Mouse (Mus musculus) liver, embryonic 16.5 days (tissue): ENCODE results near the gene Cts8. TPM values are rescaled to one million over a fixed set of nuclear protein-coding genes. Genes with fewer than 3 reads are reported as not detected.

ENCODE experiments used
- ATAC-seq: fragments of 200-750 bp; cut with Nextera tagmentation; 2 replicates; pipeline ENCODE4 v1.8.0; 2017; ENCODE audit warnings: low read depth, mild to moderate bottlenecking, moderate number of reproducible peaks, moderate library complexity
- H3K27ac ChIP-seq: fragments of 300-500 bp; sonication (generic); 2 replicates; pipeline ENCODE4 v1.5.1; 2014; ENCODE audit warnings: mild to moderate bottlenecking, low read length
- H3K27me3 ChIP-seq: fragments of 300-500 bp; sonication (generic); 2 replicates; pipeline ENCODE4 v1.6.1; 2014; ENCODE audit warnings: low read depth, low read length, mixed read lengths; ENCODE audit not compliant: control insufficient read depth, insufficient read depth
- H3K36me3 ChIP-seq: fragments of 300-500 bp; sonication (generic); 2 replicates; pipeline ENCODE4 v1.6.1; 2014; ENCODE audit warnings: mild to moderate bottlenecking; ENCODE audit not compliant: control insufficient read depth, insufficient read depth
- H3K4me1 ChIP-seq: fragments of 300-500 bp; sonication (generic); 2 replicates; pipeline ENCODE4 v1.6.1; 2014; ENCODE audit warnings: low read depth, low read length, mixed read lengths; ENCODE audit not compliant: control insufficient read depth
- H3K4me2 ChIP-seq: fragments of 300-500 bp; sonication (generic); 2 replicates; pipeline ENCODE4 v1.6.1; 2014; ENCODE audit warnings: low read depth, low read length, mixed read lengths
- H3K4me3 ChIP-seq: fragments of 300-500 bp; sonication (generic); 2 replicates; pipeline ENCODE4 v1.5.1; 2014; ENCODE audit warnings: low read depth, mild to moderate bottlenecking, low read length
- H3K9ac ChIP-seq: fragments of 300-500 bp; sonication (generic); 2 replicates; pipeline ENCODE4 v1.6.1; 2014; ENCODE audit warnings: low read depth, low read length
- H3K9me3 ChIP-seq: fragments of 300-500 bp; sonication (generic); replicated peaks from 2 replicates; pipeline ENCODE4 v1.6.1; 2016; ENCODE audit warnings: low read length; ENCODE audit not compliant: control insufficient read depth
- WGBS: fragments of 180-500 bp; shearing (Covaris S2); extraction: QIAGEN DNeasy Blood & Tissue Kit; methylation state at CpG from one replicate; pipeline ENCODE4 v1.1.7; 2014; ENCODE audit not compliant: insufficient replicate concordance; 5-methylcytosine and 5-hydroxymethylcytosine counted together
- polyA plus RNA-seq: library from polyadenylated mRNA; unstranded; fragments of >200 nt; fragmentation: Nextera tagmentation; extraction: Ambion mirVana; gene quantifications from 2 replicates; pipeline ENCODE4 v1.2.1, GENCODE M21; 2015

Cts8 gene
- polyA plus RNA-seq: not detected in 2 replicates

DNA sequence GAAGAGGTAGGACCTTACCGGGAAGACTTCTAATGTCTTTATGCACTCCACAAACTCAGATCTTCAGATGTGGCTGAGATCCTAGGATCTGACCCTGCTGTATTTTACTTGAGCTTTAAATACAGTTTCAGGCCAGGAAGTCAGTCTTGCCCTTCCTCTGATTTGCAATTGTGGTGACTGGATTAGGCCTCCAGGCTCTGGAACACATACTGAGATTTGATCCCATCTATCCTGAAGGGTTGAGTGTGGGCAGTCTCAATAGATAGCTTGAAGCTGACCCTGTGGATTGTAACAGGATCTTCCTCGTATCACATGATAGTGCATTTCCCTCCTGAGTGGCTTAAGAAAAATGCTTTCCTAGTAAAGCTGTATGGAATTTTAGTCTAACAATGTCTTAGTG, at the start of gene Cts8:
Cts8 (minus strand) TSS at position 101 of the 400 bp plus-strand sequence.
- Histone ChIP-seq H3K9me3 (no peaks in the 10 kb centered on the region), H3K27ac (no peak within 1 kb of the TSS), H3K4me2 (no peak within 1 kb of the TSS), H3K4me3 (no peak within 1 kb of the TSS), H3K27me3 (no peaks in the 10 kb centered on the region), H3K9ac (no peak within 1 kb of the TSS), H3K36me3 (no peaks in the 10 kb centered on the region), H3K4me1 (no peaks in the 10 kb centered on the region)
- no peak for ATAC-seq
- 68% methylated on average over 2 of the region's 2 CpGs for WGBS

DNA sequence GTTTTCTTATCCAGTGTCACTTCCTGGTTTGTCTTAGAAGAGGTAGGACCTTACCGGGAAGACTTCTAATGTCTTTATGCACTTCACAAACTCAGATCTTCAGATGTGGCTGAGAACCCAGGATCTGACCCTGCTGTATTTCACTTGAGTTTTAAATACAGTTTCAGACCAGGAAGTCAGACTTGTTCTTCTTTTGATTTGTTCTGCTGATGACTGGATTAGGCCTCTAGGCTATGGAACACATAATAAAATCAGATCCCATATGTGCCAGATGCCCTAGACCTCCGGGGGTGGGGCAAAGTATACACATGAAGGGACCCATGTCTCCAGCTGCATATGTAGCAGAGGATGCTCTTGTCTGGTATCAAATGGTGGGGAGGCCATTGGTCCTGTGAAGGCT, 33.6 kb upstream of the Cts8 start, which contains the start of gene Gm49398:
Gm49398 (minus strand) TSS at position 101 of the 400 bp plus-strand sequence.
- ATAC-seq: no peak
- Histone ChIP-seq H3K36me3 (no peaks in the 10 kb centered on the region), H3K4me1 (no peaks in the 10 kb centered on the region), H3K4me3 (no peak within 1 kb of the TSS), H3K9me3 (no peaks in the 10 kb centered on the region), H3K9ac (no peak within 1 kb of the TSS), H3K27me3 (no peaks in the 10 kb centered on the region), H3K4me2 (no peak within 1 kb of the TSS), H3K27ac (no peak within 1 kb of the TSS)
- 55% methylated on average over 2 of the region's 2 CpGs for WGBS

DNA sequence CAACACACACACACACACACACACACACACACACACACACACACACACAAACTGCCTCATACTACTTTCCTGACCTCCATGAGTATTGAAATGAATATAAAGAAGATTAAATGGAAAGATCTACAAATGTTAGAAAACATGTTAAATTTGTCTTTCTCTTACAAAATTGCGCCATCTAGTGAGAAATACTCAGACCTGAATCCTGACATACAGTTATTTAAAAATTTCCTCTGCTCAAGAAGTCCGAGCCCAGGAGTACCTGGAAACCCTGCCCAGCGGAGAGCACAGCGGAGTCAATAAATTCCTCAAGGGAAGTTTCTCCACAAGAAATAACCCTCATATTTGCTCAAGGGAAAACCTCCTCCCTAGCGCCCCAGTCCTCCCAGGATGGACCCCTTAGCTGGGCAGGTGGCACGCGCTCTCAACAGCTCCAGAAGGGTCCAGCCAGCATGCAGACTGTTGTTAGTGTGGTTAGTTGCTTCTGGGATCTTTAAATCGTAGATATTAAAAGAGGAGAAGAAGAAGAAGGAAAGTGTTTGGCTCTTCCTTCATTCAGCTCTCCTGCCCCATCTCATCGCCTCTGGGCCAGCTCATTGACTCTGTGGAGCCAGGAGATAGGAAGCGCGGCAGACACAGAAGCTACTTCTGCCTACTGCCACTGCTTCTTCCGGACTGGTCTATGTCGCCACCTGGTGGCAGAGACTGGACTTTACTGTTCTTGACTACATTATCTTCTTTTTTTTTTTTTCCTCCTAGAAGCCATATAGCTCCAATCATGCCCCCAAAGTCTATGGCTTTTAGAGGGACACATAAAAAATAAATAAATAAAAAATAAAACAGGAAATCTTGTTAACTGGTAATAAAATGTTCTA, 13.8 kb downstream of the Cts8 start:
- no peak overlapping the region for H3K4me3 ChIP-seq
- no peaks in the 10 kb centered on the region for H3K9me3 ChIP-seq
- H3K4me1 ChIP-seq: no peaks in the 10 kb centered on the region
- no peaks in the 10 kb centered on the region for H3K36me3 ChIP-seq
- no peak overlapping the region for H3K27ac ChIP-seq
- 38% methylated on average over 13 of the region's 13 CpGs for WGBS
- no peak overlapping the region for H3K4me2 ChIP-seq
- no peak overlapping the region for H3K9ac ChIP-seq
- ATAC-seq: no peak
- H3K27me3 ChIP-seq: no peaks in the 10 kb centered on the region

DNA sequence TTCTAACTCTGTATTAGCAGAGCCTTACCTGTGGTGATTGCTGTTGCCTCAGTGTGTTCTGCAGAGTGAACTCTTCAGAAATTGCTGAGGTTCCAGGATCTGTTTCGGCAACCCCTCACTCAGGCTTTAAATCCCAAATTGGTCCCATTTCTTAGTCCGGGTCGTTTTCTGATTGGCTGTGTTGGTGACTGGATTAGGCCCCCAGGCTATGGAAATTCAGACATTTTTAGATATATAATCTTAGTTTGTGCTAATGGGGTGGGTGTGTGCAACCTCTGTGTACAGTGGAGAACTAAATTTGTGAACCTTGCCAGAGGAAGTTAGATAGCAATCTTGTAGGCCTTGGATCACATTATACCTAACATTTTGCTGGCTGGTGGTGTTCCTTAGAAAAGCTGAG, 51.8 kb downstream of the Cts8 start, which contains the start of gene Cts6:
Cts6 (minus strand) TSS at position 101 of the 400 bp plus-strand sequence.
- H3K27me3 ChIP-seq: no peaks in the 10 kb centered on the region
- H3K4me2 ChIP-seq: no peak within 1 kb of the TSS
- H3K4me1 ChIP-seq: no peaks in the 10 kb centered on the region
- no peak within 1 kb of the TSS for H3K9ac ChIP-seq
- H3K9me3 ChIP-seq: peaks cover 2% of the 10 kb centered on the region; the same call in 1 of the 2 replicates
- ATAC-seq: no peak
- no peak within 1 kb of the TSS for H3K4me3 ChIP-seq
- no peak within 1 kb of the TSS for H3K27ac ChIP-seq
- H3K36me3 ChIP-seq: no peaks in the 10 kb centered on the region
- WGBS: 66% methylated on average over 3 of the region's 3 CpGs

Other genes starting within 250 kb of the Cts8 start
- gene Ctsj, start 249.4 kb downstream of the Cts8 start, polyA plus RNA-seq: not detected in 2 replicates
- not detected in 2 replicates for gene Ctsq, start 214.7 kb downstream of the Cts8 start, polyA plus RNA-seq
- not detected in 2 replicates for gene Ctsr, start 91.1 kb downstream of the Cts8 start, polyA plus RNA-seq
- gene Cts6, start 51.9 kb downstream of the Cts8 start, polyA plus RNA-seq: not detected in 2 replicates
- not detected in 2 replicates for gene Gm49398, start 33.5 kb upstream of the Cts8 start, polyA plus RNA-seq
- not detected in 2 replicates for gene Cts7, start 102.8 kb upstream of the Cts8 start, polyA plus RNA-seq